Mouse (Mus musculus) CH12.LX (cell line): ENCODE measurements around the gene Gna14.

Experiments used
- CTCF ChIP-seq, 2 experiments: IDR thresholded peaks in 1 of 2; conservative IDR thresholded peaks in 1 of 2; 2 replicates each; pipeline ENCODE4 v1.5.1; 2011 to 2012; ENCODE audit warnings: low read depth in 2 of 2, low read length in 2 of 2, improper control_type of control experiment in 1 of 2, inconsistent platforms in 1 of 2, mild to moderate bottlenecking in 1 of 2, moderate library complexity in 1 of 2
- POLR2A ChIP-seq: IDR thresholded peaks from 2 replicates; pipeline ENCODE4 v1.6.1; 2011; ENCODE audit warnings: low read depth, mild to moderate bottlenecking, improper control_type of control experiment, low read length

DNA sequence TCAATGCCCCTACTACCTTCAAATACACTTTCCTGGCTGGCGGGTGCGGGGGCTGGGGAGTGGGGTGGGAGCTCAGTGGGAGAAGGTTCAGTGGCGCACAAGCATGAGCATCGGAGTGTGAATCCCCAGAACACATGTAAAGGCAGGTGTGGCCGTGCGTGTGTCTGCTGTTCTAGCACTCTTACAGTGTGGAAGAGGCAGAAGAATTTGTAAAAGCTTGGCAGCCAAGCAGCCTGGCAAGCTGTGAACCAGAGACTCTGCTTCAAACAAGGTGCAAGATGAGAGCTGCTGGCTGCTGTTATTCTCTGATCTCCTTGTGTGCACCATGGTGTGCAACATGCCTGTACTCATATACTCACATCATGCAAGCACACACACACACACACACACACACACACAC lies 11.1 kb downstream of the Gna14 start:
- TF ChIP-seq CTCF (conservative IDR thresholded peaks at IDR 0.05 in 1 of 2, IDR thresholded peaks at IDR 0.05 in 1 of 2; ENCODE audit: low read depth in 2 of 2, low read length in 2 of 2) (no peak), POLR2A (no peak)
